Mouse (Mus musculus): Measurements from ENCODE around the gene Ctbs.

DNA sequence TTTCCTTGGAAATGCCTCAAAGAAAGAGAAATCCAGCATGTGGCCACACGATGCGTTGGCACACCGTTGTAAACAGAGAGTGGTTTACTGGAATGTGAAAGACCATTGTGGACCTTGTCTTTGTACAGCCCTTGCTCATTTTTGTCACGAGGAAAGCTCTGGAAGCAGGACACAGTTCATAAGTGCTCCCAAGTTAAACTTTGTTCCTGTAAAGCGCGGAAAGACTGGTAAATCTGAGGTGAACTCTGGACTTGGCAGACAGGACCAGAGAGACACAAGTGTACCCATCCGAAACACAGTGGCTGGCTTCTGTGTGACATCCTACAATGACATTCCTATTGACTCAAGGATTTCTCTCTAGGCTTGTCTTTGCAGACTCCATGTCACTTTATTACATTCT lies 6.2 kb upstream of the Ctbs start:
- TF ChIP-seq POLR2A (IDR thresholded peaks at IDR 0.05; ENCODE audit: extremely low read depth, insufficient read depth, low read length): no peak
- TF ChIP-seq CTCF (IDR thresholded peaks at IDR 0.05; ENCODE audit: extremely low read depth, insufficient read depth, low read length): no peak

Measured in cortical plate, adult 2 months (tissue).